Comparison of ENCODE assay signal across 14 mouse cellular contexts in genomic region chr9:31840571-31840970, GRCm38 (mm10).
"Had no signal": no experiment of that assay in that cellular context is flagged by ENCODE, and none has a peak within 500 bp of the region (broad histone marks: within the 10 kb centered on the region; RNA-seq: fewer than 3 reads in every experiment).

No protein-coding gene starts in this region.

- H3K4me2 ChIP-seq: limb, embryonic 13.5 days; liver, embryonic 12.5 days; liver, embryonic 15.5 days; midbrain, embryonic 11.5 days had no signal

- H3K4me3 ChIP-seq: limb, embryonic 13.5 days; liver, embryonic 12.5 days; liver, embryonic 15.5 days had no signal

- DNase-seq: kidney, adult 18-20 months; kidney, adult 9 months; kidney, postnatal 14 days; kidney, postnatal 4 days; left cerebral cortex, postnatal 4 days; liver; lung, adult 18-20 months; lung, postnatal 10 days; lung, postnatal 4 days; thymus, adult 18-20 months had no signal

- H3K9ac ChIP-seq: limb, embryonic 13.5 days; liver, embryonic 12.5 days; liver, embryonic 15.5 days had no signal

- H3K27me3 ChIP-seq: limb, embryonic 13.5 days; liver, embryonic 12.5 days; liver, embryonic 15.5 days had no signal

- H3K4me1 ChIP-seq: liver, embryonic 12.5 days; liver, embryonic 15.5 days had no signal

- H3K9me3 ChIP-seq: limb, embryonic 13.5 days; liver, embryonic 12.5 days; liver, embryonic 15.5 days had no signal

- H3K27ac ChIP-seq: limb, embryonic 13.5 days; liver, embryonic 12.5 days; liver, embryonic 15.5 days had no signal

- H3K36me3 ChIP-seq: limb, embryonic 13.5 days; liver, embryonic 12.5 days; liver, embryonic 15.5 days had no signal

- ATAC-seq: liver, embryonic 12.5 days had no signal
